Mouse (Mus musculus): ENCODE measurements around the gene Actr3.
A peak's percentile ranks its signal among the peaks of the same experiment; 100 is the strongest.
"Not testable (repeated sequence)": the region's sequence is repeated elsewhere in the genome, so short reads cannot be mapped to it uniquely, and the experiment has no call there.

The Actr3 gene

DNA sequence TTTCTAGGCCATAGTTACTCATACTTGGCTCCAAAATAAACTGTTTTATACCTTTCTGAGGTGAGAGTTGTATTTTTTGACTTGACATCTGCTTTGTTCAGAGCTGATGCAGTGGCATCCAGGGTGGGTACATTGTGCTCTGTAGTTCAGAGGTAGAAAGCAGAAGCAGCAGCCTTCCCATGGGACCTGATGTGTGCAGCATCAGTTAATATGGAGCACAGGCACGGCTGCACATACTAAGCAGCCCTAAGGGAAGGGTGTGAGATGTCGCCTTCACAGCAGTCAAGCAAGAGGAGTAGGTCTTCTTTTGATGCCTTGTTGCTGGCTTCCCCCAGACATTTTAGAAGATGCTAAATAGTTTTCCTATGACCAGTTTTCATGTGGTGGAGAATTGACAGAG is 3.3 kb upstream of the Actr3 start:
- DNase-seq (ENCODE audit: low spot score in 2 of 2) = no peak

- no peak for DNase-seq (ENCODE audit: low spot score in 2 of 2)
Observed at GRCm38 (mm10) chr1:125437927-125438326, 2.4 kb upstream of the Actr3 start.

DNA sequence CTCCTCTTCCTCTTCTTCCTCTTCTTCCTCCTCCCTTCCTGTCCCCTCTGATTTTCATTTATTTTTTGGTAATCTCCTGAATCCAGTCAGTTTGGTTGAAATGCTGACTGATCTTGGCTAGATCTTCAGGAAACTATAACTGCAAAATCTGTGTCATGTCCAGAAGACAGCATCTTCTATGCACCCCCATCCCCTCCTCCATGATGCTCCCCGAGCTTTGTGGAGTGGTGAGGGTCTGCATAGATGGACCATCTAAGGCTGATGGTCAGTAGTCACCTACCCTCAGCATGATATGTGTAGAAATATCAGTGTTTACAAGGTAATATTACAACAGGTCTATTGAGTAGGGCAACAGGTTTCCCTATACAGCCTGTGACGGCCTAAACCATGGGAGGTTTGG is 1.6 kb upstream of the Actr3 start:
- no peak for DNase-seq (ENCODE audit: low spot score in 2 of 2)

- DNase-seq (ENCODE audit: low spot score in 2 of 2) = peak in 1 of 2 experiments; percentile 20
Observed at GRCm38 (mm10) chr1:125435018-125435368, 534 bp downstream of the Actr3 start.

DNA sequence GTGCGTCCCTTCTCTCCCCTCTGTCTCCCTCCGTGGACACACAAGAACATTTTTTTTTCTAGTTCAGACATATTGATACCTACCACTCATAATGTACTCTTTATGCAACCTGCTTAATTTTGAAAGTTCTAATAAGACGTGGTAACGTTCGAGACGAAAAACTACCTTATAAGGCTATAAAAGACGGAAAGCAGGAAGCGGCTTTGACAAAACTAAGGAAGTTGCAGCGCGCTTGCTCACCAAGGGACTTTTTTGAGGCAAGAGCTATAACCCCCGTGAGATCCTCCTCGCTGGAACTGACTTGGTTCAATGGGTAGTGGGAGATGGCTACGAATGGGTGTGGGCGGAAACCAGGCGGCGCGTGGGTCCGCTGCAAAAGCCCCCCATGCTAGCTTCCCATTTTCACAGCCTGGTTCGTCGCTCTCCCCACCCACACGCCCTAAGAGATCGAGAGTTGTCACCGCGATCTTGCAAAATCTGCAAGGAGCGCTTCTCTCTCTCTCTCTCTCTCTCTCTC is 984 bp downstream of the Actr3 start:
- peak; percentile 38 to 50 for DNase-seq (ENCODE audit: low spot score in 2 of 2)

DNA sequence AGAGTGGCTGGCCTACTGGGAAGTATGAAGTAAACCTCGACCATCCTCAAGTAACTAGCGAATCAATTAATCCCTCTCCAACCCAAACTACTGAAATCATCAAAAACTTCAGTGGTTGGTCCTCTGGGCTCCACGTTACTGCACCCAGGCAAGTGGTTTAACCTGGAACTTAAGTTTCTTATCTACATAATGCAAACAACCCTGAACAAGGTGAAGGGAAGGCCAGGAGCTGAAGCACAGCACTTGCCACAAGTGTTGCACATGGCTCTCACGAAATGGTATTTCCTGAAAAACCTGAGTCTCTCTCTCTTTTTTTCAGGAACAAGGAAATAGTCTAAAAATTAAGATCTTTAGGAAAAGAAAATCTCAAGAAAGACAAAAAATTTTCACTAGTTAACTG is 4.2 kb downstream of the Actr3 start:
- no peak for DNase-seq (ENCODE audit: low spot score in 2 of 2)

- DNase-seq (ENCODE audit: low spot score in 2 of 2) = no peak
Observed at GRCm38 (mm10) chr1:125430737-125431136, 4.8 kb downstream of the Actr3 start.

- DNase-seq (ENCODE audit: low spot score in 2 of 2) = no peak
Observed at GRCm38 (mm10) chr1:125429984-125430383, 5.5 kb downstream of the Actr3 start.

DNA sequence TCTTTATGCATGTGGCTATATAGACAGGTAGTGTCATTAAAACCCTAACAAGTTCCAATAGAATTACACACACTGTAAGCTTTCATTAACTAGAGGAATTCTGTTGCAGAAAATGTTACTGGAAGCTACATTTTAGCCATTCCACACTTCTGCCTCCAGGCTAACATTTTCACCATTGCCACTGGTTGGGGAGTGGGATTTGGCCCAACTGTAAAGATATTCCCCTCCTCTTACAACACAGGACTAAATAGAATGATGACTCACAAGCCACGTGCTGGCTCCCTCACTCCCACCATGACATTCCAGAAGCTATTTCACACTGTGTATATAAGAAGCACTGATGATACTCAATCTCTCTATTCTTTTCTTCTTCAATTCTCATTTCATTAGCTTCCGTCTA is 7.2 kb downstream of the Actr3 start:
- DNase-seq (ENCODE audit: low spot score in 2 of 2) = no peak

DNA sequence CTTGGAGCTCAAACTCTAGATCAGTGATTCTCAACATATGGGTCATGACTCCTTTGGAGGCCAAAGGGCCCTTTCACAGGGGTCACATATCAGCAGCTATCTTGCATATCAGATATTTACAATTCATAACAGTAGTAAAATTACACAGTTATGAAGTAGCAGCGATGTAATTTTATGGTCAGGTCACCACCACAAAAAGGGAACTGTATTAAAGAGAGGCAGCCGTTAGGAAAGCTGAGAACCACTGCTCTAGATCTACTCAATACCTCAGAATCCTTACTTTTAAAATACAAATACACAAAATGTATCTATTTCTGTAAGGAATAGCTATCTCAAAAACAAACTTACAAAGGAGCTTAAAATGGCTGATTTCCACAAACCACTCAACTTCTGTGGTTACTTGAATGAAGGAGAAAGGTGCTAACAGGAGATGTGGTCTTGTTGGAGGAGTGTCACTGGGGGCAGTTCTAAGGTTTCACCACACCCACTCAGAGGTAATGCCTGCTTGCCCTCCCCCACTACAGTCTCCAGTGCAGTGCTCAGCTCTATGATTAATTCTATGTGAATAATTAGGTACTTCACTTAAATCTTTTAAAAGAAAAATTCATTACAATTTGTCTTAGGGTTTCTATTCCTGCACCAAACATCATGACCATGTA is 9.0 kb downstream of the Actr3 start:
- no peak for DNase-seq (ENCODE audit: low spot score in 2 of 2)

GRCm38 (mm10) chr1:125419906-125420305 is 15.6 kb downstream of the Actr3 start:
- DNase-seq (ENCODE audit: low spot score in 2 of 2) = no peak

GRCm38 (mm10) chr1:125418732-125419131 is 16.8 kb downstream of the Actr3 start:
- no peak for DNase-seq (ENCODE audit: low spot score in 2 of 2)

GRCm38 (mm10) chr1:125407220-125407619 is 28.3 kb downstream of the Actr3 start:
- no peak for DNase-seq (ENCODE audit: low spot score in 2 of 2)

DNA sequence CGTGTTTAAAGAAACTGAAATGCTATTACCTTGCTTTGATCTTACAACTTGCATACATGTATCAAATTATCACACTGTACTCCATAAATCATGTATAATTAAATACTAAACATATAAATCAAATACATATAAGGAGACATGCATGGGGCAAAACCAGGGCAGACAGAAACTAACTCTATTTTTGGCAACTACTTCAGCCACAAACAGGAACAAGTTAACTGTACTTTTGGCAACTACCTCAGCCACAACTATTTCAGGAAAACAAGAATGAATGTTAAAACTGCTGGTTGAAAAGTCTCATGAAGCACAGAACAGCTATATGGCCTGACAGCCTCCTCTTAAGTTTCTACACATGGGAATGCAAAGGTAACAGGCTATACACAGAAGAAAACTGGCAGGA is 40.1 kb downstream of the Actr3 start:
- no peak for DNase-seq (ENCODE audit: low spot score in 2 of 2)

GRCm38 (mm10) chr1:125393324-125393723 is 42.2 kb downstream of the Actr3 start:
- not testable (repeated sequence) for DNase-seq (ENCODE audit: low spot score in 2 of 2)

DNA sequence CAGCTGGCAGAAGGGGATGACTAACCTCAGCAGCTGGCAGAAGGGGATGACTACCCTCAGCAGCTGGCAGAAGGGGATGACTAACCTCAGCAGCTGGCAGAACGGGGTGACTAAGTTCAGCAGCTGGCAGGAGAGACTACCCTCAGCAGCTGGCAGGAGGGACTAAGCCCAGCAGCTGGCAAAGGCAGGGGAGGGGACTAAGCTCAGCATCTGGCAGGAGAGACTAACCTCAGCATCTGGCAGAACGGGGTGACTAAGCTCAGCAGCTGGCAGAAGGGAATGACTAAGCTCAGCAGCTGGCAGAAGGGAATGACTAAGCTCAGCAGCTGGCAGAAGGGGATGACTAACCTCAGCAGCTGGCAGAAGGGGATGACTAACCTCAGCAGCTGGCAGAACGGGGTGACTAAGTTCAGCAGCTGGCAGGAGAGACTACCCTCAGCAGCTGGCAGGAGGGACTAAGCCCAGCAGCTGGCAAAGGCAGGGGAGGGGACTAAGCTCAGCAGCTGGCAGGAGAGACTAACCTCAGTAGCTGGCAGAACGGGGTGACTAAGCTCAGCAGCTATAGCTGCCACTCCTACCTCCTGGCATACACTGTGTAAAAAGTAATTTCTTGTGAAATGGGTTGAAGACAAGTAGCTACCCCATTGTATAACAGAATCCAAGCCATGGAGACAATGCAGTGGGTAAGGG is 45.3 kb downstream of the Actr3 start:
- DNase-seq (ENCODE audit: low spot score in 2 of 2) = not testable (repeated sequence)

DNA sequence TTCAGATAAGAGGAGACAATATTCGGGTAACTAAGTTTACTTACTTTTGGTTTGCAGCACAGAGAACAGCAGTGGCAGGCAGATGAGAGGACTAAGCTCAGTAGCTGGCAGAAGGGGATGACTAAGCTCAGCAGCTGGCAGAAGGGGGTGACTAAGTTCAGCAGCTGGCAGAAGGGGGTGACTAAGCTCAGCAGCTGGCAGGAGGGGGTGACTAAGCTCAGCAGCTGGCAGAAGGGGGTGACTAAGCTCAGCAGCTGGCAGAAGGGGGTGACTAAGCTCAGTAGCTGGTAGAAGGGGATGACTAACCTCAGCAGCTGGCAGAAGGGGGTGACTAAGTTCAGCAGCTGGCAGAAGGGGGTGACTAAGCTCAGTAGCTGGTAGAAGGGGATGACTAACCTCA is 45.9 kb downstream of the Actr3 start:
- DNase-seq (ENCODE audit: low spot score in 2 of 2) = not testable (repeated sequence)

GRCm38 (mm10) chr1:125388370-125388769 is 47.2 kb downstream of the Actr3 start:
- no peak for DNase-seq (ENCODE audit: low spot score in 2 of 2)

DNA sequence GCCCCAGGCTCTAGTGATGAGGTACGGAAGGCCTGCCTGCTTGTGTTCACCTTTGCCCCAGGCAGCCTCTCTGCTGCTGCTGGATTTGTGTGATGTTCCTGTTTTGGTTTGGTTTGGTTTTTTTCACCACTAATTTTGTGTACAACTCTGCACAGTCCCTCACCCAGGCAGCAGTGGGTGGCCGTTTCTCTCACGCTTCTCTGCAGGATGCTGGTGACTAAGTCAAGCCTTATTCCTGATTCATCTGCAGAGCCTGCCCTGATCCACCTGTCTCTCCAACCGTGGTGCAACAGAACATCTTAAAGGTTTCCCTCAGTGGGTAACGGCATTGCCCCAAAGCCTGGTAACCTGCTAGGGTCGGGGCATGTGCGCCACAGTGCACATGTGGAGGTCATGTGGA is 49.3 kb downstream of the Actr3 start:
- DNase-seq (ENCODE audit: low spot score in 2 of 2) = no peak

DNA sequence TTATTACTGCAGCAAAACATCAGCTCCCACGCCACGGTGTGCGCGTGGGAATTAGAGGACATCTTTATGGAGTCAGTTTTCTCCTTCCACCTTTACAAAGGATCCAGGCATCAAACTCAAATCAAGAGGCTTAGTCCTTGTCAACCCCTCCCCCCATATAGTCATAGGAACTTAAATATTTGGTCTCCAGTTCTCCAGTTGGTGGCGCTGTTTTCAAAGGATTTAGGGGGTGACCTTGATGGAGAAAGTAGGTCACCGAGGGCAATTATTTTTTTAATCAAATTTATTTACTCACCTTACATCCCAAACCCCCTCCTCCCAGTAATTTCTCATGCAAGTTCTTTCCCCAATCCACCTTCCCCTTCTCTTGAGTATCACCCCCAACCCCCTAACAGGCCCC is 52.9 kb downstream of the Actr3 start:
- no peak for DNase-seq (ENCODE audit: low spot score in 2 of 2)

DNA sequence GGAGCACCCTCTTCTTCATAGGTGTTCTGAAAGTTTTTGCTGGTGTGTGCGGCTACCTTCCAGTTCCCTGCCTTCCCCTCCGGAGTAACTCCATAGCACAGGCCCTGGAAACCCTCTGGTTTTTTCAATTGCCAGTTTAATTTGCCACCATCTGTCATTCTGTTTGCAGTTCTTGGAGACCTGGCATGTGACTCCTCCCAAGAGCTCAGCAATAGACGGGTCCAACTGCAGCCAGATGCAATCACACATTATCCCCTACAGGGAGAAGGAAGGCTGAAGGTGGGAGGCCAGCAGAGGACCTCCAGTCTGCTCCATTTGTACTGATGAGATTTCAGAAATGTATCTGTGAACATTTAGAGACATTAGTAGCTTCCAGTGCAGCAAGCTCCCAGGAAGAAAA is 56.6 kb downstream of the Actr3 start:
- DNase-seq (ENCODE audit: low spot score in 2 of 2) = no peak

- DNase-seq (ENCODE audit: low spot score in 2 of 2) = peak; percentile 23 to 55
Observed at GRCm38 (mm10) chr1:125372855-125373254, 62.7 kb downstream of the Actr3 start.

- peak; percentile 52 to 68 for DNase-seq (ENCODE audit: low spot score in 2 of 2)
Observed at GRCm38 (mm10) chr1:125370779-125371178, 64.7 kb downstream of the Actr3 start.
